Mouse (Mus musculus) MEL (cell line): ENCODE data around the gene Msi2. TPM values are rescaled to one million over a fixed set of nuclear protein-coding genes. Genes with fewer than 3 reads are reported as not detected.

ENCODE experiments used
- DNase-seq: peaks from one replicate; pipeline ENCODE4 v3.0.0; 2011; ENCODE audit warnings: low read depth, low spot score
- H3K27ac ChIP-seq: 2 replicates; pipeline ENCODE4 v1.5.1; 2012; ENCODE audit warnings: low read depth, mild to moderate bottlenecking, control low read depth, low read length, moderate library complexity; ENCODE audit not compliant: control insufficient read depth
- H3K27me3 ChIP-seq, 2 experiments: fragments of 150-350 bp in 1 of 2; sonication (generic) in 1 of 2; 2 replicates each; pipeline ENCODE4 v1.6.1; 2012; ENCODE audit warnings: low read length in 2 of 2, mild to moderate bottlenecking in 2 of 2, improper control_type of control experiment in 1 of 2, moderate library complexity in 1 of 2; ENCODE audit not compliant: insufficient read depth in 2 of 2, control insufficient read depth in 1 of 2
- H3K36me3 ChIP-seq, 2 experiments: 2 replicates each; pipeline ENCODE4 v1.6.1; 2012 to 2014; ENCODE audit warnings: low read length in 2 of 2, improper control_type of control experiment in 1 of 2, inconsistent platforms in 1 of 2, mild to moderate bottlenecking in 1 of 2; ENCODE audit not compliant: insufficient read depth in 2 of 2, control insufficient read depth in 1 of 2
- H3K4me1 ChIP-seq, 2 experiments: fragments of 150-350 bp in 1 of 2; sonication (generic) in 1 of 2; 2 replicates each; pipeline ENCODE4 v1.6.1; 2012; ENCODE audit warnings: low read length in 2 of 2, improper control_type of control experiment in 1 of 2, mild to moderate bottlenecking in 1 of 2; ENCODE audit not compliant: insufficient read depth in 2 of 2, control insufficient read depth in 1 of 2
- H3K4me3 ChIP-seq, 2 experiments: fragments of 150-350 bp in 1 of 2; sonication (generic) in 1 of 2; 2 replicates each; pipeline ENCODE4 v1.5.1; 2012; ENCODE audit warnings: low read depth in 2 of 2, low read length in 2 of 2, mild to moderate bottlenecking in 2 of 2, moderate library complexity in 2 of 2, control low read depth in 1 of 2, improper control_type of control experiment in 1 of 2; ENCODE audit not compliant: control insufficient read depth in 1 of 2, insufficient read depth in 1 of 2
- H3K79me2 ChIP-seq: 2 replicates; pipeline ENCODE4 v1.6.1; 2012; ENCODE audit warnings: mild to moderate bottlenecking, low read length, moderate library complexity; ENCODE audit not compliant: control insufficient read depth, poor library complexity, insufficient read depth
- H3K9ac ChIP-seq: 2 replicates; pipeline ENCODE4 v1.6.1; 2012; ENCODE audit warnings: low read depth, mild to moderate bottlenecking, control low read depth, low read length, moderate library complexity; ENCODE audit not compliant: control insufficient read depth, poor library complexity, severe bottlenecking
- H3K9me3 ChIP-seq: fragments of 150-350 bp; sonication (generic); replicated peaks from 2 replicates; pipeline ENCODE4 v1.6.1; 2012; ENCODE audit warnings: mild to moderate bottlenecking, low read length, improper control_type of control experiment, moderate library complexity; ENCODE audit not compliant: insufficient read depth
- BHLHE40 ChIP-seq: IDR thresholded peaks from 2 replicates; pipeline ENCODE4 v1.6.1; 2012; ENCODE audit warnings: low read depth, mild to moderate bottlenecking, inconsistent platforms, low read length, improper control_type of control experiment, borderline replicate concordance
- CTCF ChIP-seq, 3 experiments: IDR thresholded peaks in 2 of 3; conservative IDR thresholded peaks in 1 of 3; 2 replicates each; pipeline ENCODE4 v1.5.1; 2011 to 2012; ENCODE audit warnings: low read length in 3 of 3, low read depth in 2 of 3, mild to moderate bottlenecking in 2 of 3, improper control_type of control experiment in 1 of 3, inconsistent platforms in 1 of 3, mixed read lengths in 1 of 3, moderate library complexity in 1 of 3; ENCODE audit not compliant: control insufficient read depth in 1 of 3, insufficient read depth in 1 of 3, poor library complexity in 1 of 3, severe bottlenecking in 1 of 3
- E2F4 ChIP-seq: IDR thresholded peaks from 2 replicates; pipeline ENCODE4 v1.6.1; 2011; ENCODE audit warnings: low read depth, low read length, improper control_type of control experiment, borderline replicate concordance
- ELF1 ChIP-seq: IDR thresholded peaks from 2 replicates; pipeline ENCODE4 v1.6.1; 2014; ENCODE audit warnings: low read depth, mild to moderate bottlenecking, inconsistent platforms, low read length, improper control_type of control experiment, moderate library complexity
- EP300 ChIP-seq, 2 experiments: IDR thresholded peaks; 2 replicates each; pipeline ENCODE4 v1.6.1; 2011; ENCODE audit warnings: improper control_type of control experiment in 2 of 2, low read length in 2 of 2, low read depth in 1 of 2, mild to moderate bottlenecking in 1 of 2
- GABPA ChIP-seq: IDR thresholded peaks from 2 replicates; pipeline ENCODE4 v1.6.1; 2012; ENCODE audit warnings: low read depth, mild to moderate bottlenecking, inconsistent platforms, low read length, improper control_type of control experiment, moderate library complexity
- HCFC1 ChIP-seq: IDR thresholded peaks from 2 replicates; pipeline ENCODE4 v1.6.1; 2012; ENCODE audit warnings: low read depth, mild to moderate bottlenecking, inconsistent platforms, low read length, improper control_type of control experiment, moderate library complexity
- JUND ChIP-seq: IDR thresholded peaks from 2 replicates; pipeline ENCODE4 v1.6.1; 2011; ENCODE audit warnings: low read depth, mild to moderate bottlenecking, improper control_type of control experiment, low read length
- KAT2A ChIP-seq: conservative IDR thresholded peaks from 2 replicates; pipeline ENCODE4 v1.6.1; 2012; ENCODE audit warnings: low read depth, low read length, improper control_type of control experiment, inconsistent platforms
- MAFK ChIP-seq: IDR thresholded peaks from 2 replicates; pipeline ENCODE4 v1.6.1; 2011; ENCODE audit warnings: low read depth, mild to moderate bottlenecking, low read length, improper control_type of control experiment, borderline replicate concordance
- MAX ChIP-seq: IDR thresholded peaks from 2 replicates; pipeline ENCODE4 v1.6.1; 2011; ENCODE audit warnings: low read length, improper control_type of control experiment
- NELFE ChIP-seq: IDR thresholded peaks from 2 replicates; pipeline ENCODE4 v1.6.1; 2011; ENCODE audit warnings: low read depth, low read length, improper control_type of control experiment
- NRF1 ChIP-seq: IDR thresholded peaks from 2 replicates; pipeline ENCODE4 v1.6.1; 2014; ENCODE audit warnings: low read depth, mild to moderate bottlenecking, inconsistent platforms, low read length, improper control_type of control experiment, moderate library complexity; ENCODE audit not compliant: poor library complexity, insufficient read depth, severe bottlenecking
- POLR2A ChIP-seq, 2 experiments: IDR thresholded peaks; 2 replicates each; pipeline ENCODE4 v1.6.1; 2011 to 2012; ENCODE audit warnings: low read length in 2 of 2, mild to moderate bottlenecking in 2 of 2, control low read depth in 1 of 2, improper control_type of control experiment in 1 of 2, low read depth in 1 of 2, moderate library complexity in 1 of 2; ENCODE audit not compliant: control insufficient read depth in 1 of 2, insufficient read depth in 1 of 2, poor library complexity in 1 of 2
- POLR2AphosphoS5 ChIP-seq: IDR thresholded peaks from 2 replicates; pipeline ENCODE4 v1.6.1; 2012; ENCODE audit warnings: low read depth, borderline replicate concordance, mild to moderate bottlenecking, inconsistent platforms, low read length, moderate library complexity, mixed read lengths
- RAD21 ChIP-seq: IDR thresholded peaks from 2 replicates; pipeline ENCODE4 v1.6.1; 2011; ENCODE audit warnings: mild to moderate bottlenecking, low read depth, low read length, improper control_type of control experiment
- SMC3 ChIP-seq: IDR thresholded peaks from 2 replicates; pipeline ENCODE4 v1.6.1; 2011; ENCODE audit warnings: low read depth, low read length, improper control_type of control experiment
- TBP ChIP-seq: IDR thresholded peaks from 2 replicates; pipeline ENCODE4 v1.8.0; 2011; ENCODE audit warnings: low read depth, low read length, improper control_type of control experiment
- UBTF ChIP-seq: IDR thresholded peaks from 2 replicates; pipeline ENCODE4 v1.6.1; 2012; ENCODE audit warnings: low read depth, mild to moderate bottlenecking, inconsistent platforms, low read length, improper control_type of control experiment, moderate library complexity, borderline replicate concordance; ENCODE audit not compliant: insufficient read depth
- USF1 ChIP-seq: IDR thresholded peaks from 2 replicates; pipeline ENCODE4 v1.6.1; 2014; ENCODE audit warnings: low read depth, mild to moderate bottlenecking, inconsistent platforms, low read length, improper control_type of control experiment, moderate library complexity
- USF2 ChIP-seq, 2 experiments: IDR thresholded peaks; 2 replicates each; pipeline ENCODE4 v1.6.1; 2011 to 2012; ENCODE audit warnings: improper control_type of control experiment in 2 of 2, low read length in 2 of 2, borderline replicate concordance in 1 of 2, inconsistent platforms in 1 of 2, low read depth in 1 of 2, mild to moderate bottlenecking in 1 of 2; ENCODE audit not compliant: insufficient read depth in 1 of 2
- ZC3H11A ChIP-seq: IDR thresholded peaks from 2 replicates; pipeline ENCODE4 v1.6.1; 2012; ENCODE audit warnings: low read depth, mild to moderate bottlenecking, inconsistent platforms, low read length, improper control_type of control experiment
- polyA plus RNA-seq, 2 experiments: library from polyadenylated mRNA; stranded (reverse) in 1 of 2; unstranded in 1 of 2; fragments of >175 nt in 1 of 2; fragments of >200 nt in 1 of 2; gene quantifications; 2 replicates each; pipeline versions ENCODE4 v1.2.1 to v1.2.4; 2012; ENCODE audit warnings: low replicate concordance in 2 of 2, low read depth in 1 of 2; ENCODE audit not compliant: insufficient read length in 2 of 2, insufficient read depth in 1 of 2, missing spikeins in 1 of 2
- total RNA-seq: library from RNA; depleted of rRNA; stranded (reverse); fragments of 300-350 nt; gene quantifications from 2 replicates; pipeline ENCODE4 v1.2.3, GENCODE M21; 2012

Msi2 gene
- total and polyA plus RNA-seq, 3 experiments: 16.2 to 29.7 TPM; not detected in 1

- no peak for TF ChIP-seq CTCF (IDR thresholded peaks at IDR 0.05 in 2 of 3, conservative IDR thresholded peaks at IDR 0.05 in 1 of 3; ENCODE audit: control insufficient read depth in 1 of 3, insufficient read depth in 1 of 3, low read depth in 2 of 3, low read length in 3 of 3, poor library complexity in 1 of 3, severe bottlenecking in 1 of 3)
- TF ChIP-seq POLR2A (IDR thresholded peaks at IDR 0.05; ENCODE audit: control insufficient read depth in 1 of 2, insufficient read depth in 1 of 2, low read depth in 1 of 2, low read length in 2 of 2, poor library complexity in 1 of 2): no peak
- TF ChIP-seq ZC3H11A: no peak
Measured at GRCm38 (mm10) chr11:88665799-88666198, 52.5 kb downstream of the Msi2 start (continued).

DNA sequence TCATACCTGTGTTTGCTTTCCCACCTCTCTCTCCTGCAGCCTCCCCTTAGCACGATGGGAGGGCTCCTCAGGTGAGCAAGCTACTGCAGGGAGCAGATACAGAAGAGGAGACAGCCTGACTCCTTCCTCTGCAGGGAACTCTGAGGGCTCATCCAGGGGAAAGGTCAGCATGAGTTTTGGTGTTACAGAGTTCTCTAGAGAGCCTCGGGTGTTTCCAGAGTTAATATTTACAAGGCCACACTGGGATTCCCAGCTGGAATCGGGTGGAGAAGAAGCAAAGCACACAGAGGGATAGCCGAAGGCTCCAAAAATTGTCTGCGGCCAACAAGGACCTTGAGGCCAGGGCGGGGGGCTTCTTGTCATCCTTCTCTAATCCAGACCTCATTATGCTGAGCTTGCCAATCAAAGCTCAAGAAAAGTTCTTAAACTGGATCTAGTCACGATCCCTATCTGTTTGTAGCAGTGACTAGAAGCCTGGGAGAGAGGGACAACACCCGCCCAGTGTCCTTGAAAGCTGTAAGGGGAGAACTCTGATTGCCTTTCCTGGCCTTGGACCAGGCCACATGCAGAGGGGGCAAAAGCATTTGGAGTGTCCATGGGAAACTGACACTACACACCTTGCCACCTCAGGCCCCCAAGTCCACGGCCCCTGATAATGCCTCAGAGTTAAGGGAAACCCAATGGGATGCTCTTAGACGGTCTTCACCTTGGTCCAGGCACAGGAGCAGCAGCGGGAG lies 56.7 kb downstream of the Msi2 start:
- H3K27me3 ChIP-seq: no peaks in the 10 kb centered on the region
- H3K4me3 ChIP-seq: no peak overlapping the region
- no peak for TF ChIP-seq MAFK
- TF ChIP-seq ELF1: no peak
- no peak for TF ChIP-seq GABPA
- no peak for TF ChIP-seq BHLHE40
- TF ChIP-seq E2F4: no peak
- TF ChIP-seq POLR2AphosphoS5: no peak
- TF ChIP-seq HCFC1: no peak
- TF ChIP-seq EP300 (IDR thresholded peaks at IDR 0.05; ENCODE audit: low read depth in 1 of 2, low read length in 2 of 2): no peak
- TF ChIP-seq TBP: no peak
- no peak for TF ChIP-seq POLR2A (IDR thresholded peaks at IDR 0.05; ENCODE audit: control insufficient read depth in 1 of 2, insufficient read depth in 1 of 2, low read depth in 1 of 2, low read length in 2 of 2, poor library complexity in 1 of 2)
- H3K27ac ChIP-seq: no peak overlapping the region
- peaks cover 0 to 3% of the 10 kb centered on the region in 2 experiments; a peak in 2 of 4 replicates for H3K36me3 ChIP-seq
- no peaks in the 10 kb centered on the region for H3K79me2 ChIP-seq
- no peaks in the 10 kb centered on the region for H3K9me3 ChIP-seq
- no peaks in the 10 kb centered on the region for H3K4me1 ChIP-seq
- no peak overlapping the region for H3K9ac ChIP-seq
- no peak for DNase-seq

DNA sequence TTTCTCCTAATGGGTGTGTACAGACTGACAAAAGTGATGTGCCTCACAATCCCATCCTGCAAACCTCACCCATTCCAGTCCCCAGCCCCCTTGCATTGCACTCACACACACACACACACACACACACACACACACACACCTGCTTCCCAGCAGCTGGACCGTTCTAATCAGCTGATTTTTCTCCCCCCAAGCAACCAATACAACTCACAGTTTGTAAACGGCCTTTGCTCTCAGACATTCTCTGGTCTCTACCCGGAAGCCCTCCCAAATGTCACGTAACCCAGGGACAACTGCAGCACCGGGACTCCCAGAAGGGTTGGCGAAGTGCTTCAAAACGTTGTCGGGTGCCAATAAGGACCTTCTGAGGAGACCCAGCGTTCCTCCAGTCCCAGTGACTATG lies 57.9 kb downstream of the Msi2 start:
- Histone ChIP-seq H3K27me3 (no peaks in the 10 kb centered on the region), H3K9ac (no peak overlapping the region), H3K4me3 (no peak overlapping the region), H3K4me1 (no peaks in the 10 kb centered on the region), H3K9me3 (no peaks in the 10 kb centered on the region), H3K36me3 (peaks cover 0 to 3% of the 10 kb centered on the region in 2 experiments; a peak in 2 of 4 replicates), H3K27ac (no peak overlapping the region), H3K79me2 (no peaks in the 10 kb centered on the region)
- TF ChIP-seq MAX (no peak), UBTF (no peak), JUND (no peak), NELFE (no peak), RAD21 (no peak), NRF1 (no peak), USF2 (IDR thresholded peaks at IDR 0.05; ENCODE audit: borderline replicate concordance in 1 of 2, insufficient read depth in 1 of 2, low read depth in 1 of 2, low read length in 2 of 2) (no peak), EP300 (IDR thresholded peaks at IDR 0.05; ENCODE audit: low read depth in 1 of 2, low read length in 2 of 2) (no peak), SMC3 (no peak), KAT2A (no peak), USF1 (no peak)
- no peak for DNase-seq
